Mouse (Mus musculus): Measurements from ENCODE around the gene Nsmce4a.
"Not testable (repeated sequence)": the region's sequence is repeated elsewhere in the genome, so short reads cannot be mapped to it uniquely, and the experiment has no call there.

Gene Nsmce4a

GRCm38 (mm10) chr7:130572821-130573220, at the start of gene Nsmce4a:
Nsmce4a (minus strand) TSS chr7:130573118.
- no peak for DNase-seq

- no peak for DNase-seq
Measured at GRCm38 (mm10) chr7:130622359-130622758, 49.4 kb upstream of the Nsmce4a start.

- DNase-seq = no peak
Measured at GRCm38 (mm10) chr7:130621953-130622352, 49.0 kb upstream of the Nsmce4a start.

DNA sequence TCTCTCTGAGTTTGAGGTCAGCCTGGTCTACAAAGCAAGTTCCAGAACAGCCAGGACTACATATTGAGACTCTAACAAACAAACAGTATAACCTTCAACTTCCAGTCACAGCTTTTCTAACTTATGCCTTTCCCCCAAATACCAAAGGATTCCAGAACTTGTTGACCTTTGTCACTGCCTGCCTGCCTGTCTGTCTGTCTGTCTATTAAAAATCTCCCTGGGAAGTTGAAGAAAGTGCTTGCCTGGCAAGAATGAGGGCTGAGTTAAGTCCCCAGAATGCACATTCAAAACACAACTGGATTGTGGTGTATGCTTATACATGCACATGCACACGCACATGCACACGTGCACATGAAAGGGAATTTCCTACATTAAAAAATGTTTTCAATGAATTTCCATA, 48.1 kb upstream of the Nsmce4a start:
- DNase-seq = no peak

GRCm38 (mm10) chr7:130617591-130617990, 44.7 kb upstream of the Nsmce4a start:
- no peak for DNase-seq

GRCm38 (mm10) chr7:130613973-130614372, 41.1 kb upstream of the Nsmce4a start:
- no peak for DNase-seq

DNA sequence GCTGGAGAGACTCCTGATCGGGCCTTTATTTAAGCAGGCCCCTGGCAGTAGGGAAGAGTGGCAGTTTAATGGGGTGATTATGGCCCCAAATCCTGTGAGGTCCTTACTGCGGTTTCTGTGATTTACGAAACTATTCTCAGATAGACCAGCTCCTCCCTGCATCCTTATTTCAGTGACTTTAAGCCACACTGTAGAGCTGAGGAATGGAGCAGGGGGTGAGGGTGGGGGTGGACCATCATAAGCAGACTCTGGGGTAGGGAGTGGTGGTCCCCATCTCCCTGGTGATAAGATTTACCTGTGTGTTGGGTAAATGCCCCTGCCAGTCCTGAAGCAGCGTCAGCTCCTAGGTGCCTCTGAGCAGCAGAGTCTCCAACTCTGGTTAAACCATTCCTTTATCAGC, 34.0 kb upstream of the Nsmce4a start:
- no peak for DNase-seq

GRCm38 (mm10) chr7:130605111-130605510, 32.2 kb upstream of the Nsmce4a start:
- peak; percentile 13 to 21 for DNase-seq

- DNase-seq = no peak
Measured at GRCm38 (mm10) chr7:130604390-130604789, 31.5 kb upstream of the Nsmce4a start.

DNA sequence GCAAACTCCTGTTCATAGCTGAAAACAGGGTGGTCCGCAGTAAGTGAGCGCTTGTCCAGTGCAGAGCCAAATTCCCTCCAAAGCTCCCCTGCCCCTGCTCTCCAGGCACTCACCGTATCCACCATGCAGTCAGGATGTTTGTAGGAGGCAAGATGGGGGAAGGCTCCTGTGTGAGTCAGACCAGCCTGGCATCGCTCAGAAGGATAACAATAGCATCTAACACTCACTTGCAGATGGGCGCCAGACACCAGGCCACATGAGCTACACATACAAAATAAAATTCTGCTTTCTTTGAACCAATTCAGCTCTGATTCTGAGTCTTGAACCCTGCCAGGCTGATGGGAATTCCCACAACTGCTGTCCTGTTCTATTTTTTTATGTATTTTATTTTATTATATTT, 30.6 kb upstream of the Nsmce4a start:
- no peak for DNase-seq

DNA sequence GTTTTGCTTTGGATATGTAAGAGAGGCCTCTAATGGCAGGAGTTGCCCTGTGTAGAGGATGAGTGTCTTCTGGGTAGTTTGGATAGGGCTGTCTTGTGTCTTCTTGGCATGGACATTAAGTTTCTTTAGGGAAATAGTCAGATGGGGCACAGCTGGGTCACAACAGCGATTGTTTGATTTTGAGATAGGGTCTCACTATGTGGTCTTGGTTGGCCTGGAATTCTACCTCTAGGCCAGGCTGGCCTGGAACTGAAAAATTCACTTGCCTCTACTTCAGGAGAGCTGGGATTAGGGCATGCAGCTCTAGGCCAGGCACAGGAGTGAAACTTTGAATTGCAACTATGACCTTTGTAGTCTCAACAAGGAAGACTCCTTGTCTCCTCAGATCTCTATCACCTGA, 29.9 kb upstream of the Nsmce4a start:
- no peak for DNase-seq

DNA sequence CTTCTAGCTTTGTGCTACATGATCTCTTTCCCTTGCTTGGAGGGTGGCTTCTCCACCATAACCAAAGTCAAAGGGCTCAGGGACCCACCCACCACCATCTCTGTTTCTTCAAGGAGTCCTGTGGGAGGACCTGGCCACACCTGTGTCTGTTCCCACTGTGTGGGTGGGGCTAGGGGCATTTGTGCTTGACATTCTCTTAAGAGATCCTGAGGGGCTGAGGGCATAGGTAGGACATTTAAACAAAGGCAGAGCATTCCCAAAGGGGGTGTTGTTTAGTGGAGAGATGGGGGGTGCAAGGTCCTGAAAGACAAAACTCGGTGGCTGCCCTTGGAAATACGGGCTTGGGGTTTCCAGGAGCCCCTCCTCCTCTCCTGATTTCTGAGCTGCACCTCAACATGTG, 27.6 kb upstream of the Nsmce4a start:
- DNase-seq = no peak

- no peak for DNase-seq
Measured at GRCm38 (mm10) chr7:130600074-130600473, 27.2 kb upstream of the Nsmce4a start.

- no peak for DNase-seq
Measured at GRCm38 (mm10) chr7:130597546-130597945, 24.6 kb upstream of the Nsmce4a start.

- peak; percentile 36 to 63 for DNase-seq
Measured at GRCm38 (mm10) chr7:130596079-130596855, 23.3 kb upstream of the Nsmce4a start.

DNA sequence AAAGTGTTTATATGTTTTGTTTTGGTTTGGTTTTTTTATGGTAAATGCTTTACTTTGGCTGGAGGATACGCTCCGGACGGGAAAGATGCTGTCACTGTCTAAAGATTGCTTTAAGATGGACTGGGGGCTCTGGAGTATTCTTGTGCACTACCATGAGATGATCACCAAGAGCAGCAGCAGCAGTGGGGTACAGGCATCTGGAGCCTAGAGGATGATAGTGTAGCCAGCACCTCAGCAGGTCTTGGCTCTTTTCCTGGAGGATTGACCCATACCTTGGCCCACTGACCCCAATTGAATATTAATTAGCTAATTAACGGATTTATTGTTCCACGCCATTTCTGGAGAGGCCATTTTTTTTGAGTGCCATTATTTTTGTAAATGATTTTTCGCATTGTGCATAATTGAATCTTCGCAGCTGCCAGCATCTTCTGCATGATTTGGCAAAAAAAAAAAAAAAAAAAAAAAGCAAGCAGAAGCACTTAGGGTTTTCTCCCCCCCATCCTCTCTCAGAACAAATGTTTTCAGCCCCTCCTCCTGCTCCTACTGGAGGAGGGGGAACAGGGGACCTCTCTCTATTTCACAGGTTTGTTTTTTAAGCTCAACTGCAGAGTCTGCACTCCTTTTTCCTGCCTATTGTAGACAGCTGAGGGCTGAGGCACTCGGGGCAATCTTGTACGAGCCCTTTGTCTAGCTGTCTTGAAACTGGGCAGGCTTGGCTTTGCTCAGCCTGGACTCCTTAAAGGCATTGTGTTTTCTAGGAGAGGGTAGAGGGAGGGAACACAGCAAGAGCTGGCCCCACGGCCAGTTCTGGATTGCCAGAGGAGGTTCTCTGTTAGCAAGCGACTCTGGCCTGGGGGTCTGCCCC, 20.7 kb upstream of the Nsmce4a start:
- DNase-seq = not testable (repeated sequence)

DNA sequence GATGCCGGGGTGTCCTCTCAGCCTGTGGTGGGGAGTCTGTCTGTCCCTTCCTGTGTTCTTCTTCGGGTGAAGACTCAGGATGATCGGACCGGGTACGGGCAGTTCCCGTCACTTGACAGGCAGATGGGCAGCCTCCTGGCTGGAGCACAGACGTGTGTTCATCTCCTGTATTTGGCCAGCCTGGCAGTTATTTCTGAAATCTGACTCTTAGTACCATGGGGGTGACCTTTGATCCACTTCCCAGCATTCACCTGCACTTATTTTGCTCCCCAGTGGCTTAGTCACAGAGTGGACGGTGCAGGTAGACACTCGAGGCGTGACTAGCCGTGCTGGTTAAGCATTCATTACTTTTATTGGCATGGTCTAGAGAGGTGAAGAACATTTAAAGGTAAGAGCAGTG, 20.1 kb upstream of the Nsmce4a start:
- not testable (repeated sequence) for DNase-seq

DNA sequence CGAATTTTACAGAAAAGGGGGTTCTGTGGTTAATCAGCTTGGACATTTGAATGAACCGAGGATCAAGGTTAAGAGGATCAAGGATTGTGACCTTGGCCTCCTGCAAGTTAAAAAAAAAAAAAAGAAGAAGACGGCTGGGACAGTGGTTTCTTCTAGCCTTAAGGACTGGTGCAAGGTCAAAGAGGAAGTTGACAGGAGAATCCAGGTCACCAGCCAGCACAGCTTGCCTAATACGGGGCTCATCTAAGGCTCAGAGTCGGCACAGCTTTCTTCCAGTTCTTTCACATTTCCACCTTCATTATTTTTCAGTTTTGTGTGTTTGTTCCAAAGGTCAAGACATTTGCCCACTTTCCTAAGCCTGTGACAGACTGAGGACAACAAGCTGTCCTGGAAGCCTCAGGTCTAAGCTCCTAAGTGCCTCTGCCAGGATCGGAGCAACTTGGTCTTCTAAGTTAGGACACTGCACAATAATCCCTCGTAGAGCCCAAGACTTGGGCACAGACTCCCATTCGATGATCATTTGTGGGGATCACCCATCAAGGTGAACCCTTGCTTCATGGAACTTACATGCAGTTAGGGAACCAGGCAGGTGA, 18.0 kb upstream of the Nsmce4a start:
- DNase-seq = no peak

DNA sequence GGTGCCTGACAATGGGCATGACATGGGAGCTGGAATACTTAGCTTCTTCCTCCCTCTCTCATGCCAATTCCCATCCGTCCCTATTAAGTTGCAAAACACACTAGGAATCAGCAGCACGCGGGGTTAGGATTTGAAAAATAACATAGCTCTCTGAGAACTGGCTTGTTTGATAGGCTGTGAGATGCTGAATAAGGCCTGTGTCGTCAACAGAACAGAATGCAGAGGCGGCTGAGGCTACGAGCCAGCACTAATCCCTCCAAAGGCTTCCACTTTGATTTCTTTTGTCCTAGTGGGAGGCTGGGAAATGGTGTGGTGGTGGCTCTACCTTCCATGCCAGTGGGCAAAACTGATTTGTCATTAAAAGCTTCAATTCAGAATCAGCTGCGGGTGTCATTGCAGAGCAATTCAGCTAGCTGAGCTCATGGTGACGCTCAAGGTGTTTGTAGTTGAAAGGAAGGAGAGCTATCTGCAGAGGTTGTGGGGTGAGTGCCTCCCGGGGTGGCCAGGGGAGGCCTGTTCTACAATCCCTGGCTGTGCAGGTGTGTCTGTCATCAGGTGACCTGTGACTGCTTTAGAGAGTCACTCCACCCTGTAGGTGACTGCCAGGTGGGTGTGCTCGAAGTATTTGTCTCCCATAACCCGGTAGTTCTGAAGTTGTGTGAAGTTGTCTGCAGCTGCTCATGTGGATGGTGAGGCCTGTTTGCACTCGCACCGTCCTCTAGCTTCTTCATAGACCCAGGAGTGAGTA, 17.3 kb upstream of the Nsmce4a start:
- DNase-seq = no peak

DNA sequence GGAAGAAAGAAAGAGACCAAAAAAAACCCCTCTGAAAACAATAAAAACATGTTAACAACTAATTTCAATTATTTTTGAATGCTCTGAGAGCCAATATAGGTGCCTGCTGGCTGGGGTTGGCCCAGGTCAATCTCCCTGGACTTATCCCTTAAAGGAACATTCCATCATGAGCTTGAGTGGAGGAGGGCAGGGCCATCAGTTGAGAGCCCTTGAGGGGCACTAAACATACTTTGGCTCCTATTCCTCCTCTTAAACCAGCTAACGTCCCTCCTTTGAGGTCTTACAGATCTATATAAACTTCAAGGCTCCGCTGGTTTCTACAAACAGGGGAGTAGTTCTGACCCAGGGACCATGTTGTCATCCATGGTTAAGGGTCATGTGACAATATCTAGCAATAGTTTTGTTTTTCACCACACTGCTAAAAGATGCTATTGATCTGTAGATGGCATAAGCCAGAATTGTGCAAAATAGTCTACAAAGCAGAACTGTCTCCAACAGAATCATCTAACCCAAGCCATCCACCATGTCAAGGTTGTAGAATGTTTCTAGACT, 13.7 kb upstream of the Nsmce4a start:
- no peak for DNase-seq

- DNase-seq = no peak
Measured at GRCm38 (mm10) chr7:130578607-130579006, 5.7 kb upstream of the Nsmce4a start.

DNA sequence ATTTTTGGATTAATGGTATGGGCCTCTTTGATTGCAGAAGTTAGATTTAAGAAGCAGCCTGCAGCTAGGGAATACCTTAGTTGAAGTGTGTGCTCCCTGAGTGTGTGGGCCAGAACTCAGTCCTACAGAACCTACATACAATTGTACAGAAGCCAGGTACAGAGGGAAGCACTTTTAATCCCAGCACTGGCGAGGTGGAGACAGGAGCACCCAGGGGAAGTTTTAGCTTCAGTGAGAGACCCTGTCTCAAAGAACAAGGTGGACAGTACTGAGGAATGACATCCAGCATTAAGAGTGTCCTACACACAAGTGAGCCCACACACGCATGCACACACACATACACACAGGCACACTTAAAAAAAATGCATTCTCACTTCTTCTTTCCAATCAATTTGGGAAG, 5.1 kb upstream of the Nsmce4a start:
- no peak for DNase-seq
